Comparison of ENCODE assay signal across 8 mouse cellular contexts in genomic region chr1:163994173-163994720, GRCm38 (mm10). TPM values are rescaled to one million over a fixed set of nuclear protein-coding genes. Genes with fewer than 3 reads are reported as not detected.
DNase-seq lines count a peak whose midpoint lies in the region; ATAC-seq lines count a peak whose summit lies in the region.

No protein-coding gene starts in this region.

- no peaks in the 10 kb centered on the region; the same call in 1 of the 2 replicates for H3K4me1 ChIP-seq in neural tube, embryonic 11.5 days (ENCODE audit: control insufficient read depth, insufficient read depth, low read length)
- peaks cover 20% of the 10 kb centered on the region for H3K4me1 ChIP-seq in forebrain, embryonic 10.5 days
- peaks cover 7% of the 10 kb centered on the region; the same call in 1 of the 2 replicates for H3K4me1 ChIP-seq in limb, embryonic 15.5 days
- no peaks in the 10 kb centered on the region for H3K4me1 ChIP-seq in stomach, embryonic 15.5 days

- H3K4me3 ChIP-seq in neural tube, embryonic 11.5 days (ENCODE audit: low read depth, low read length): peak overlapping the region; percentile 69
- peak overlapping the region; percentile 78 for H3K4me3 ChIP-seq in forebrain, embryonic 10.5 days
- H3K4me3 ChIP-seq in limb, embryonic 15.5 days: peak overlapping the region; percentile 81
- peak overlapping the region; percentile 89 for H3K4me3 ChIP-seq in stomach, embryonic 15.5 days (replicated peaks)

- H3K27ac ChIP-seq in neural tube, embryonic 11.5 days (ENCODE audit: low read depth, low read length): no peak overlapping the region
- peak overlapping the region; percentile 92 for H3K27ac ChIP-seq in forebrain, embryonic 10.5 days
- 0 out of 2 replicates have a peak overlapping the region, but pooled peaks have one; percentile 22 for H3K27ac ChIP-seq in limb, embryonic 15.5 days
- 0 out of 2 replicates have a peak overlapping the region, but pooled peaks have one; percentile 54 for H3K27ac ChIP-seq in stomach, embryonic 15.5 days

- peak; percentile 42 for ATAC-seq in neural tube, embryonic 11.5 days (ENCODE audit: insufficient read depth, low FRiP score, low TSS enrichment)
- peak; percentile 82 for ATAC-seq in limb, embryonic 15.5 days (ENCODE audit: insufficient number of reproducible peaks, low FRiP score, low TSS enrichment, low read depth)
- ATAC-seq in stomach, embryonic 15.5 days (ENCODE audit: insufficient read depth, low FRiP score, low read depth): peak; percentile 74
- ATAC-seq in cerebellum, adult (ENCODE audit: insufficient number of reproducible peaks, low FRiP score, low TSS enrichment): no peak; the same call in 1 of the 2 replicates

- DNase-seq in neural tube, embryonic 11.5 days (ENCODE audit: low spot score): no peak
- DNase-seq in neural tube, embryonic 10.5 days (ENCODE audit: extremely low spot score, low spot score): no peak
- no peak for DNase-seq in forebrain, embryonic 10.5 days (ENCODE audit: extremely low spot score, low spot score)
- DNase-seq in kidney, postnatal 4 days: no peak
- DNase-seq in thymus, postnatal 4 days: no peak

- H3K9ac ChIP-seq in neural tube, embryonic 11.5 days (ENCODE audit: low read length): peak overlapping the region; percentile 82
- peak overlapping the region; percentile 64 for H3K9ac ChIP-seq in limb, embryonic 15.5 days
- H3K9ac ChIP-seq in stomach, embryonic 15.5 days: peak overlapping the region; percentile 80

- 2% methylated on average over 38 of the region's 38 CpGs for WGBS in neural tube, embryonic 11.5 days
- WGBS in forebrain, embryonic 10.5 days: 1% methylated on average over 38 of the region's 38 CpGs
- 1% methylated on average over 38 of the region's 38 CpGs for WGBS in limb, embryonic 15.5 days
- 1% methylated on average over 38 of the region's 38 CpGs for WGBS in stomach, embryonic 15.5 days

- no peaks in the 10 kb centered on the region for H3K9me3 ChIP-seq in neural tube, embryonic 11.5 days (ENCODE audit: control insufficient read depth, low read length)
- no peaks in the 10 kb centered on the region for H3K9me3 ChIP-seq in forebrain, embryonic 10.5 days
- H3K9me3 ChIP-seq in limb, embryonic 15.5 days: no peaks in the 10 kb centered on the region
- H3K9me3 ChIP-seq in stomach, embryonic 15.5 days: no peaks in the 10 kb centered on the region

- H3K27me3 ChIP-seq in neural tube, embryonic 11.5 days (ENCODE audit: control insufficient read depth, insufficient read depth, low read length): no peaks in the 10 kb centered on the region
- no peaks in the 10 kb centered on the region for H3K27me3 ChIP-seq in forebrain, embryonic 10.5 days (ENCODE audit: poor library complexity, severe bottlenecking)
- H3K27me3 ChIP-seq in limb, embryonic 15.5 days: no peaks in the 10 kb centered on the region
- no peaks in the 10 kb centered on the region for H3K27me3 ChIP-seq in stomach, embryonic 15.5 days (replicated peaks)

- no peaks in the 10 kb centered on the region for H3K36me3 ChIP-seq in neural tube, embryonic 11.5 days (ENCODE audit: control insufficient read depth, insufficient read depth, low read length)
- H3K36me3 ChIP-seq in forebrain, embryonic 10.5 days (replicated peaks): peaks cover 17% of the 10 kb centered on the region; the same call in 1 of the 2 replicates
- H3K36me3 ChIP-seq in limb, embryonic 15.5 days: peaks cover 6% of the 10 kb centered on the region; the same call in 1 of the 2 replicates
- no peaks in the 10 kb centered on the region for H3K36me3 ChIP-seq in stomach, embryonic 15.5 days

- peak overlapping the region; percentile 80 for H3K4me2 ChIP-seq in neural tube, embryonic 11.5 days (ENCODE audit: low read depth)
- H3K4me2 ChIP-seq in limb, embryonic 15.5 days: peak overlapping the region; percentile 64
- H3K4me2 ChIP-seq in stomach, embryonic 15.5 days: peak overlapping the region; percentile 61

RNA-seq across cellular contexts. Expression of gene BC055324, which starts 0.3 kb away (rescaled TPM):
- polyA plus RNA-seq in neural tube, embryonic 11.5 days (2014; fragmentation: Nextera tagmentation; extraction: Ambion mirVana): 31.5 and 32.1 TPM in 2 replicates
- polyA plus RNA-seq in forebrain, embryonic 10.5 days (2016; fragmentation: Nextera tagmentation; extraction: Ambion mirVana): 47.2 and 47.8 TPM in 2 replicates
- 16.2 and 17.4 TPM in 2 replicates for polyA plus RNA-seq in limb, embryonic 15.5 days (2015; fragmentation: Nextera tagmentation; extraction: Ambion mirVana)
- polyA plus RNA-seq in stomach, embryonic 15.5 days (2015; fragmentation: Nextera tagmentation; extraction: Ambion mirVana): 15.6 and 16.5 TPM in 2 replicates

RNA-seq across cellular contexts. Expression of gene Mettl18, which starts 0.4 kb away (rescaled TPM):
- polyA plus RNA-seq in neural tube, embryonic 11.5 days (2014; fragmentation: Nextera tagmentation; extraction: Ambion mirVana): 8.9 and 10.1 TPM in 2 replicates
- polyA plus RNA-seq in forebrain, embryonic 10.5 days (2016; fragmentation: Nextera tagmentation; extraction: Ambion mirVana): 10.3 and 11.2 TPM in 2 replicates
- polyA plus RNA-seq in limb, embryonic 15.5 days (2015; fragmentation: Nextera tagmentation; extraction: Ambion mirVana): 8.6 and 9.7 TPM in 2 replicates
- polyA plus RNA-seq in stomach, embryonic 15.5 days (2015; fragmentation: Nextera tagmentation; extraction: Ambion mirVana): 9.4 and 9.6 TPM in 2 replicates

RNA-seq across cellular contexts. Expression of gene Sele, which starts 53.8 kb away (rescaled TPM):
- 0.08 TPM in 1 of 2 replicates, not detected in the other for polyA plus RNA-seq in neural tube, embryonic 11.5 days (2014; fragmentation: Nextera tagmentation; extraction: Ambion mirVana)
- polyA plus RNA-seq in forebrain, embryonic 10.5 days (2016; fragmentation: Nextera tagmentation; extraction: Ambion mirVana): not detected in 2 replicates
- polyA plus RNA-seq in limb, embryonic 15.5 days (2015; fragmentation: Nextera tagmentation; extraction: Ambion mirVana): 0.25 and 0.26 TPM in 2 replicates
- 0.04 TPM in 1 of 2 replicates, not detected in the other for polyA plus RNA-seq in stomach, embryonic 15.5 days (2015; fragmentation: Nextera tagmentation; extraction: Ambion mirVana)
